Mouse (Mus musculus) stomach, postnatal 0 days (tissue): Measurements from ENCODE around the gene Sergef.

Experiments used
- CTCF ChIP-seq: IDR thresholded peaks from 2 replicates; pipeline ENCODE4 v1.5.1; 2016; ENCODE audit warnings: antibody characterized with exemption, low read depth, mild to moderate bottlenecking, moderate library complexity
- EP300 ChIP-seq: optimal IDR thresholded peaks from 2 replicates; pipeline ENCODE3; 2016; ENCODE audit warnings: antibody characterized with exemption

DNA sequence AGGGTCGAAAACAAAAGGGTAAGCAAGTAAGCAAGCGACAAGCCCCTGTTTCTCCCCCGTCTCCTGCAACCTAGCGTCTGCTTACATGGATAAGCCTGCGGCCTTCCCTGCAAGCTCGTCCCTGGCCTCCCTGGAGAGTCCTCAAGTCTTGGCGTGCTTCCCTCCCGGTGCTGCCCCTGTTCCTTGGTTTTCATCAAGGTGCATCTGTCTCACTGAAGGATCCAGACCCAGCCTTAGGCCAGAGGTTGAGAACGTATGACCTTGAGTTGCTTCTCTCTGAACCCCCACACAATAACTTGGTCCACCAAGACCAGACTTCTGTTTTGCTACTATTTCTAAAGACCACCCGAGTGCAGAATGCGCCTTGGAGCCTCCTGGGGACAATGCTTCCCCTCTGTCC lies 82.2 kb downstream of the Sergef start:
- TF ChIP-seq CTCF: no peak
- no peak for TF ChIP-seq EP300
